Mouse (Mus musculus) left cerebral cortex, adult 11 months (tissue): Measurements from ENCODE around the gene 1700018B08Rik.
A peak's percentile ranks its signal among the peaks of the same experiment; 100 is the strongest.

Source experiments
- DNase-seq: peaks from one replicate; pipeline ENCODE4 v3.0.0; 2022; ENCODE audit warnings: low spot score

1700018B08Rik gene

DNA sequence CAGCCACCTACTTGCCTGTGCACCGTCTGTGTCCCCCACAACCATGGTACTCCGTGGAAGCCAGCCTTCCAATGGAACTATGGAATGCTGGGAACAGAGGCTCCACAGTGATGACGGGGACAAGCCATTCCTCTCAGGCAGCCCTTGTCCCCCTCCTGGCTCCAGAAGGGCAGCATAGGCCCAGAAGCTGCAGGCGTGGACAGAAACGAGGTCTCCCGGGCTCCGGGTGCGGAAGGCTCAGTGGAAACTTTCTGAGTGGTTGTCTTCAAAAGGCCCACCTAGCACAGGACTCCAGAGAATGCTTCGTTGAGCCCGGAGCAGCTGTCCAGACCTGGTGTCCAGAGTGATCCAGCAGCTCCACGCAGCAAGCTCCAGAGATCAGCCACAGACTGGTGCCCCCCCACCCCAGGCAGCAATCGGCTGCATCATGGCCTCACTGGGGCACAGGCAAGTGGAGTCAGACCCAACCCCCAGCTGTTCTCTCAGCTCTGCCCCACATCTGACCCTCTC is at the start of gene 1700018B08Rik:
TSS of gene 1700018B08Rik (minus strand) at position 45 of the 510 bp plus-strand sequence.
- no peak for DNase-seq

DNA sequence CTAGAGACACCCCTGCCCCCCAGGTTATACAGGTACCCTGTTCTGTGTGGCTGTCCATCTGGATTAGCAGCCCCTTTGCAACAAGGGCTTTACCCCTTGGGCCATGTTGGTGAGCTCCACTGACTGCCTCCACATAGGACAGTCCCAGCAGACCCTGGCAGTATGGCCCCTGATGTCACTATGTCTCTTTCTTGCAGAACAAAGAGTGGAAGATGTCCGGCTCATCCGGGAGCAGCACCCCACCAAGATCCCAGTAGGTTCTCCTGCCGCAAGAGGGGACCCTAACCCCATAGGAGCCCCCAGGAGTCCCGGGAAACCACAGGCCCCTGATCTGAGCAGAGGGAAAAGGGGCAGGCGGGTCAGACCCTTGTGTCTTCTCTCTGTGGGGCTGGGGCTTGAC is 49.2 kb upstream of the 1700018B08Rik start:
- DNase-seq = no peak

DNA sequence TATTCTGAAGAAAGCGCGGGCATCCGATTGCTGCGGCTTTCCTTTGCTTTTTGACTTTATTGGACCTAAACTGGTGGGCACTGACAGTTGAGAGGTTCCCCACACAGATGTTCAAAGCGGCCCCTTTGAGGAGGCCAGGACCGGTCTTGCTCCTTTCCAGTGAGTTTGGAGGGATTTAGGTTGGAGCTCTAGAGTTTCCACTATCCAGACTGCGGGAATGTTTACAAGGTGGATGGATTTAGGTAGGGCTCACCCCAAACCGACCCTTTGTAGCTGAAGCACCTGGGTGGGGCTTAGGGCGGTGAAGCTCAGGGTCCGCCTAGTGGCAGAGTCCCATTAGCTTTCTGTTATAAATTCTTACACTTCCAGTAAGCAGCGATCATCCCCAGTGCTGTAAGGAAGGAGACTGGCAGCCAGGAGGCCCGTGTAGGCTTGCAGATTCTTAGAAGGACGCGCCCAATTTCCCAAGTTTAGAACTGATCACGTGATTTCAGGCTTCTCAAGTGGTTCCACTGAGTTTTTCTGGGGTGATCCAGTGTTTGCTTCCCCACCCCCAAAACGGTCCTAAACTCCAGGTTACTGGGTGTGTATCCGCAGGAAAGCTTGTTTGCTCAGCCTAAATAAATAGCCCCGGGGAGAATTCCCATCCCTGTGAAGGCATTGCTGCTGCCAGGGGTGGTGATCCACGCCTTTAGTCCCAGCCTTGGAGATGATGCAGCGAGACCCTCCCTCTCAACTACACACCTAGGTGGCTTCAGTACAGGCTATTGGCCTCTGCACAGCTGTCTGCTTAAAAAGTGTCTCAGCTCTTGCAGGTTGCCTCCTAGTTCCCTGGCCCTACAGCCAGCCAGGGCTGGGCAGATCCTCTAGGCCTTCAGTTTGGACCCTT is 47.3 kb upstream of the 1700018B08Rik start:
- no peak for DNase-seq

DNA sequence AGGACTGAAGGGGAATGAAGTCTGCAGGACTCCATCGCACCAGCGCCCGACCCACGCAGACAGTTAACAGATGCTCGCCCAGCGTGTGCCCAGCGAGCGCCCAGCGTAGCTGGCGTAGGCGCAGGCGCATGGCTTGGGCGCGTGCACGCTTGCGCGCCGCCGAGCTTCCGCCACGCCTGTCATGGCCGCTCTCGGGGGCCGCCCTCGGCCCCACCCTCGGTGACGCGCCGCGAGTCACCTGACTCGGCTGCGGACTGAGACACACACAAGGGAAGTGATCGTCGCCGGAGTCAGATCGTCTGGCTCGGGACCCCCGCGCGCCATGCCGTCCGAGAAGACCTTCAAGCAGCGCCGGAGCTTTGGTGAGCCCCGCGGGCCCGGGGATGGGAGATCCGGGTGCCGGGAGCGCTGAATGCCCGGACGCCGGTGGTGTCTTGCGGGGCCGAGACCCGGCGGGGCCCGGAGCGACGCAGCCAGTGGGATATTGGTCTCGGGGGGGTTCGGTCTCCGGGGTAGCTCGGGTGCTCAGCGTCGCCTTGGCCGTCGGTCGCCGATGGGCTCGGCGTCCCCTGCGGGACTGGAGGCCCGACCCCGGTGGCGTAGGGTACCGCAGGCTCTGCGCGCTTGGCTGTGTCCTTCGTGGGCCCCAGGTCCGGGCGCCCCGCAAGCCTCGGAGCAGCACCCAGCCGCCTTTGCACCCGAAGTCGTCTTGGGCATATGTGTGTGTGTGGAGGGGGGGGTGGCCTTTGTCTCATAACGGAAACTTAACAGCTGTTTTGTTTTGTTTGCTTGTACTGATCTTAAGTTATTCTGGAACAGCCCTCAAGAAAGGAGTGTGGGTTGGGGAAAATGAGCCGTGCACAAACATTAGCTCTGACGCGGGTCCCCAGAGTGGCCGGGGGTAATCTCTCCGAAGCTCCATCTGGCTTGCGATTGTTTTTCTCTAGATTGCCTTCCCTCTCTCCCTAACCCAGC is 46.4 kb upstream of the 1700018B08Rik start, which contains the start of gene Map1lc3b:
TSS of gene Map1lc3b (plus strand) at position 159 of the 975 bp plus-strand sequence.
- DNase-seq = peak; percentile 95

DNA sequence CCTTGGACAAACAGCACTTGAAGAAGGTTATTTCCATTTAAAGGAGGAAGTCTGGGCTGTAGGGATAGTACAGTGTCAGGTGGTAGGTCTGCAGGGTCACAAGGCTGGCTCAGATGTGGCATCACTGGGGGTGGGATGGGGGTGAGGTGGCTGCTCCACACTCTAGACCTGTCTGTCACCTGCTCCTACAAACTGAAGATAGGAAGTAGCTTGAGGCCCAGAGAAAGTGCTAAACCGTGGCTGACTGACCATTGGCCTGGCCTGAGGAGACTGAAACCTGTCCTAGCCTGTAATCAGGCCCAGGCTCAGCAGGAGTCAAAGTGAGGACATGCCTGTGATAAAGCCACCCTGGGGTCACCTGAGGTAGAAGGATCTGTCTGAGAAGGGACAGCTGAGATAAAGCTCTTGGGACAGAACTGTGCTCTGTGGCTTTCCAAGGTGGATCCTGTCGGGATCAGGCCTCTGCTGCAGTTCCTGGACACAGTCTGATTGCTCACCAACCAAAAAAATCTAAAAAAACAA is 45.1 kb upstream of the 1700018B08Rik start:
- DNase-seq = no peak

DNA sequence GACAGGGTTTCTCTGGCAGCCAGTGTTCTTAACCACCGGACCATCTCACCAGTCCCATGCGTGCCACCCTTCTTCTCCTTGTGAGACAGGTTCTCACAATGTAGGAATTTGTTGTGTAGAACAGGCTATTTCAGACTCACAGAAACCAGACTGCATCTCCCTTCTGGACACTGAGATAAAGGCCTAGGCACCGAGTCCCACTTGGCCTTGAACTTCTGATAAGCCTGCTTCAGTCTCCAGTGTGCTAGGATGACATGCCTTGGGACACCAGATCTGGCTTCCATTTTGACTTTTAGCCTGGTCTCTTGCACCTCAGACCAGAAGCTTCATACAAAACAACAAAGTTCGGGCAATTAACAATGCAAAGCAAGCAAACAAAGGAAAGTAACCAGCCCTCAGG is 44.6 kb upstream of the 1700018B08Rik start:
- no peak for DNase-seq

DNA sequence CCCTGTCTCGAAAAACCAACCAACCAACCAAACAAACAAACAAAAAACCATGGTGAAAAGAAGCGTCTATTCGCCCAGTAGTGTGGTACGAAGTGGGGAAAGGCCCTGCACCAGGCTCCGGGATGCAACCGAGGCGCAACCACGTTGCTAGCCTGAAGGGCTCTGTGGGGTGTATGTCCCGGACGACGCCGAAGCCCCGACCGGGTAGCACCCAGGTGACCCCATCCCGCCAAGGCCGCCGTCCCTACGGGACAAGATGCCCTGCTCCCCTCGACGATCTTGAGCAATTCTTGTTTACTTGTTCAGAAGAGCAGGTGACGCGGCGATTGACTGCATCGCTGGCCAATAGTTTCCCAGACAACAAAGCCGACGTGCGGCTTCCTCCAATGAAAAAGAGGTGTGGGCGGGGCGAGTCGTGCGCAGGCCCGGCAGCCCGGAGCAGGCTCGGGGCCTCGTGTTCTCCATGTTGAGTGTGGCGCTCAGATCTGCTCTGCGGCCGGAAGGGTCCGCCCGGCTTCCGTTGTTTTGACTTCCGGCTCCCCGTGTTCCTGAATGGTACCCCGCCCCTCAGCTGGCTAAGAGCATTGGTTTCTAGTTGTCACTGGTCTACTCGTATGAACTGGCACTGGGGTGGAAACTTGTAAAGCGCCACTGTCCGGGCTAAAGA is 41.2 kb upstream of the 1700018B08Rik start:
- DNase-seq = peak; percentile 100

DNA sequence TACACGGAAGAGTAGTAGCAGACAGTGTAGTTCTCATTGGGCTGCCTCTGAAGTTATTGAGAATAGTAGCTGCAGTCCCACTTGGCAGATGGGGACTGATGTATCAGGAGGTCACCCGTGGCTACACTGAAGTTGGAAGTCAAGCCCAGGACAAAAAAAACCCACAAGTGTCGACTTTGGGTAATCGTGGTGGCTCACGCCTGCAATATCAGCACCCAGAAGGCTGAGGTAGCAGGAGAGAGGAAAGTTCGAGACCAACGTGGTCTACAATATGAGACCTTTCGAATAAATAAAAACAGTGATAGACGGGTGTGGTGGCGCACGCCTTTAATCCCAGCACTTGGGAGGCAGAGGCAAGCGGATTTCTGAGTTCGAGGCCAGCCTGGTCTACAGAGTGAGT is 40.6 kb upstream of the 1700018B08Rik start:
- DNase-seq = no peak

DNA sequence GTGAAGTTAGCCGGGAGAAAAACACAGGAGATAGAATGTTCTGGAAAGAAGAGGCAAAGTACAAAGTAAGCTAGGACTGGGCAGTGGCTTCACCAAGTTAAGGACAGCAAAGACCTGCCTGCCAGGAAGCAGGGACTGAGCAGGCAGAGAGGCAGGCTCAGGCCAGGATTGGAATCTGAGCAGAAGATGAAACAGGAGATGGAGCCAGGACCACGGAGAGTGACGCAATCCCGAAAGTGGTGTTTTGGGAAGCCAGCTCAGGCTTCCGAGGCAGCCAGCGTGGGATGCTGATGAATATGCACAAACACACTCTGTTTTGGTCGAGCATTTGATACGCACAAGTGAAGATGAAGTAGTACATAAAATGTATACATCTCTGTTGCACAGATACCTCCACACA is 39.5 kb upstream of the 1700018B08Rik start:
- no peak for DNase-seq

DNA sequence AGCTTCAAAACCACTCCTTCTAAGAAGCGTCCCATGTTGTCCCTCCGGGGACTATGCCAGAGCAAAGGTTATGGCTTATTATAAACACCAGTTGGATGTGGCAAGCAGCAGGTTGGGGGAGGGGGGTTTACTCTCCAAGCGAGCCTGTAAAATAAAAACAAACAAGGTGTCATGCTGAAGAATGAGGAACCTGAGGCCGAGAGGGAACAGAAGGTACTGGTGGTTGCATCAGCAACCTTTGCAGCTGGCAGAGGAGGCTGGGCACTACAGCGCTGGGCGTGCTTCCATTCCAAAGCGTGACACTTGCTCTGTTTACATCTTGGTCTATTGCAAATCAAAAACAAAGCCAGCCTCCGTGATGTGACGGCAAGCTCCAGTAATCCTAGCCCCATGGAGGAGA is 36.3 kb upstream of the 1700018B08Rik start:
- no peak for DNase-seq

DNA sequence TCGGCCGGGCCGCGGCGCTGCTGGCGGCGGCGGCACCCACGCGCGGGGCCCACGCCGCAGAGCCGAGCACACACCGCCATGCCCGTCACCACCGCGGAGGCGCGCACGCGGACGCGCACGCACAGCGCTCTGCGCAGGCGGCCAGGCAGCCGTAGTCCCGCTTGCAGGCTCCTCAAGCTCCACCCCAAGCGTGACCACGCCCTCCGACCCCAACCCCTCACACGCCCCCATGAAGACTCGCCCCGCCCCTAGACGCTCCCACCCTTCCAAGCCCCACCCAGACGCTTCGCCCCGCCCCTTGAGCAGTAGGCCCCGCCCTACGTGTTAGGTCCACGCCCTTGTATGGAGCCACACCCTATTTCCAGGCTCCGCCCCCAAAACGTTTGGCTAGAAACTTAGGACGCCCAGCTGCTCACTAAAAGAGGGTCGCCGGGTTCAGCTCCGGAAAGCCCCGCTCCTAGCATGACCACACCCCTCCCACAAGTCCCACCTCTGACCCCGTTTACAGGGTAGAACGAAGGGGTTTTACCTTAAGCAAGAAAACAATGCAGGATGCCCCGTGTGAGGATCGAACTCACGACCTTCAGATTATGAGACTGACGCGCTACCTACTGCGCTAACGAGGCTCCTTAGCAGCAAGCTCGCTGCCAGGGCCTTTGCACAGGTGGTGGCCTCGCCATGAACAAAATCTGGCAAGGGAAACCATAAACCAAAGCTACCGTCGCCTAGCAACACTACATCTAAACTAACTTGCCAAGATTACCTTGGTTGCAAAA is 34.7 kb upstream of the 1700018B08Rik start, which contains the start of gene Fbxo31:
TSS of gene Fbxo31 (minus strand) at position 131 of the 776 bp plus-strand sequence.
- peak; percentile 86 for DNase-seq

DNA sequence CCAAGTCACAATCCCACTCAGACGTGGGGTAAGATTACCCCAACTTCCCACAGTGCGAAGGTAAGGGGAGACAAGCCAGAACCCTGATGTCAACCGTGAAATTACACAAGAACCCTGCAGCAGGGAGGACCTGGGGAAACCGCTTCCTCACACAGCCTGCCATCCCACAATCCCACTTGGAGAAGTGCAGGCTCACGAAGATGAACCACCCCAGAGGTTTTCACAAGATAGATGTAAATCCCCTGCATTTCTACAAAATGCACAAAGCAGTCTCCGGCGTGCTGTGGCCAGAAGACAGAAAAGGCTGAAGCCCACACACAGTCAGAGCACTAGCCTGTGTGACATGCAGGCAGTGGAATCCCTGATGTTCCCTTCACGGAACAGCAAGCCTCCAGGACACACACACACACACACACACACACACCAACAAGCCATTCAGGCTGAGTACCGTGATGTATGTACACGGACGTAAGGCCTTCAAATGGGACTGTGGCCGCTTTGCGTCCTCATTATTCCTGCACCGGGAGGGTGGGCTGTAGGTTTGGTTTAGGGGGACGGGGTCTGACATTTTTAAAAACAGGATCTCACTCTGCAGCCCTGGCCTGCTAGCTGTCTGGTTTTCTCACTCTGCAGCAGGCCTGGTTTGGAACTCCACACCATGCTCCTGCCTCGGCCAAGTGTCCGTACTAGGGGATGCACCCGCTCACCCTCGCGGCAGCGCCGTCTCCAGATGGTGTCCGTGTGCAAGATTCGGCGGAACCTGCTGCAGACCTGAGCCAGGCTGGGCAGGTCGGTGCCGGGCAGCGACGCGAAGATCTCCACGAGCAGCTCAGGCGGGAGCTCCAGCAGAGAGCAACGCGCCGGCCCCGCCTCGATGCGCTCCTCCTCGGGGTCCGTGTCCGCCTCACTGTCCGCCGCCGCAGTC is 33.9 kb upstream of the 1700018B08Rik start:
- no peak for DNase-seq

DNA sequence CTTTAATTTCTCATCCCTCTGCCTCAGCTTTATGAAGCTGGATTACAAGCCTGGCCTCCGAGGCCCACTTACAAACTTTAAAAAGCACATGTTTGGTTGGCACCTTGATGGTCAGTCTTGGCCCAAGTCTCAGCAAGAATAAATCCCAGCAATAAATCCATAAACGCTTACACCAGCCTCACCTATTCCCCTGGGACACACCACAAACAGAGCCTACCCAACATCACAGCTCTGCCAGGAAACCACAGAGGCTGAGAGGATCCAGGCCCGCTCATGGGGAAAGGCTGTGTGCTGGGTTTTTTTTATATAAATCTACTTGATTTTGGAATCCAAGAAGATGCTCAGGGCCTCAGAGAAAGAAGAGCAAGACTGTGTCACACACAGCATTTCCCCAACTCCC is 31.5 kb upstream of the 1700018B08Rik start:
- no peak for DNase-seq

DNA sequence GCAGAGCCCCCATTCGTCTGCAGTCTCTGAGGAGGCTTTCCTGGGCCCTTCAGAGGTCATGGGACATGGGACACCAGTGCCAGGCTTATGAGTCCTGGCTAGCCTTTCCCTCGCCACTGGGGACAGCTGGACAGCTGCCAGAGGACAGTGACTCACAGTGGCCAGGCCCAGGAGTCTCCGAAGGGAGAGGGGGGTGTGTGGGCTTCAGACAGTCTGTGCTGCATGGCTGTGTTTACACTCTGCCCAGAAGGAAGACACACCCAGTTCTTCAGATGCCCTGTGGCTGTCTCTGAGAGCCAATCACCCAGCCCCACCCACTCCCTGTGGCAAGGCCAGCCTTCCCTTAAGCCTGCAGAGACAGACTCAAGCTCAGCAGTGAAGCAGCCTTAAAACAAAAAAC is 29.2 kb upstream of the 1700018B08Rik start:
- DNase-seq = no peak

DNA sequence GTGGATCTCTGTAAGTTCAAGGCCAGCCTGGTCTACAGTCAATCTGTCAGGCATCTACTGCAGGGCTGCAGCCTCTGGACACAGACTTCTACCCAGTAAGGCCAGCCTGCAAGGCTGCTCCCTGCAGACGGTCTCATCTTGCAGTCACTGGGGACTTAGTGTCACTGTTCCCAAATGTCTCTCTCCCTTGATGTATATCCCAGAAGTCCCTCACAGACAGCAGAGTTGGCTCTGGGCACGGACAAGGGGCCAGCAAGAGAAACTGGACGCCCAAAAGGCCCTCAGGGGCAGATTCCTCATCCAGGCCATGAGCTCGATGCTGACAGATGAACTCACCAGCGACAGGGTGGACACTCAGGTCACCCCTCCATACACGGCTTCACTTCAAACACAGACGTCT is 28.0 kb upstream of the 1700018B08Rik start:
- no peak for DNase-seq

DNA sequence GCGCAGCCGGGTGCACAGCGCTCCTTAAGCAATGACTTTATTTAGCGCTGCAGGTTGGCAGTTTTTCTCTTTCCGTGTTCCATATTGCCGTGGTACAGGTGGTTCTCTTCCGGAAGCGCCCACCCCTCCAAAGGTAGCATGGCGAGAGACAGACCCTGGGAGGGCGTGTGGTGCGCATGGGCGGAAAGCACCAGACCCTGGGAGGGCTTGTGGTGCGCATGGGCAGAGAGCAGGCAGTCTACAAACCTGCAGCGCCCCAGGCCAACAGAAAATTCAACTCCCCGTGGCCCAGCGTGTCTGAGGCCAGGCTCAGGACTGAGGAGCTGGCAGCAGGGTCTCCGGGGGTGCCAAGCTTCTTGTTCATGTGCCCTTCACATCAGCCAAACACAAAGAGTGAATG is 26.7 kb upstream of the 1700018B08Rik start:
- no peak for DNase-seq

DNA sequence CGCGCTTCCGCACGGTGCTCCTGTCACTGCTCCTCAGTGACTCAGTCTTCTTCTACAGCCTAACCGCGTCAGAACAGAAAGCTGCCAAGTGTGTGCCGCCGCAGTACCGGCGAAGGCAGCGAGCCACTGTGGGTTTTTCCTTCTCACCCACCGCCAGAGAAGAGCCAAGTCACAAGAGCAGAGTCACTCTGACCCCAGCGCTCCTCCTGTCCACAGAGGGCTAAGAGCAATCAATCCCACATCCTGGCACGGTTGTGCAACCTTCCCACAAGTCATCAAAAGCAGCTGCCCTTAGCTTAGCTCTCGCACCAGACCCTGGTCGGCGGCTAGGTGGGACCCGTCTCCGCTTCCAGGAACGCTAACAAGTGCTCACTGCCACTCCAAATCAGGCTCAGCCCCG is 26.2 kb upstream of the 1700018B08Rik start:
- DNase-seq = no peak

DNA sequence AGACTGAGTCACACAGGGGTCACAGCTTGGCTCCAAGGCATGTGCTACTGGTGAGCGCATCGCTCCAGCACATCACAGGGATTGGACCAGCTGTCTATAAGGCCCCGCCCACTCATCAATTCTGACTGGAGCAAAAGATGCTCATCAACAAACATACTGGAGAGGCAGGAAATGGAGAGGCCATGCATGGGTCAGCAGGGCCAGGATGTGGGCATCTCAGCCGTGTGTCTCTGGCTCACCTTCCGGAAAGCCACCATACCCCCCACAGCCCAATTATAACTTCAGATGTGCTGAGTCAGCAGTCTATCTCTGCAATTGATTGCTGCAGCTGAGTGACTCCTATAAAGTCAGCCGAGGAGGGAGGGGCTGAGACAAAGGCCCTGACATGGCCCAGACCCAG is 24.2 kb upstream of the 1700018B08Rik start:
- no peak for DNase-seq

DNA sequence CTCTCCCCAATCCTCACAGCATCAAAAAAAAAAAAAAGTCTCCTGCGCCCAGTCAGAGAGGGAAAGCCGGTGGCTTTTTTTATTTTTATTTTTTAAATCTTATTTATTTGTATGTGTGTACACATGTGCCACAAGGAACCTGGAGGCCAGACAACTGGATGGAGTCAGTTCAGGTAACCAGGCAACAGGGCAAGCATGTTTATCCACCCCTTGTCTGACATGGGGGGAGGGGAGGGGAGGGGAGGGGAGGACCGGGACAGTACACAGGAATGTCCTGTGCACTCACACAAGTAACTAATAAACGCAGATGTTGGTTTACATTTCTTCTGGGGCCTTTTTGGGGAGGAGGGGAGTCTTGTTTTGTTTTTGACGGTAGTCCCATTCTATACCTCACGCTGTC is 19.6 kb upstream of the 1700018B08Rik start:
- DNase-seq = no peak

DNA sequence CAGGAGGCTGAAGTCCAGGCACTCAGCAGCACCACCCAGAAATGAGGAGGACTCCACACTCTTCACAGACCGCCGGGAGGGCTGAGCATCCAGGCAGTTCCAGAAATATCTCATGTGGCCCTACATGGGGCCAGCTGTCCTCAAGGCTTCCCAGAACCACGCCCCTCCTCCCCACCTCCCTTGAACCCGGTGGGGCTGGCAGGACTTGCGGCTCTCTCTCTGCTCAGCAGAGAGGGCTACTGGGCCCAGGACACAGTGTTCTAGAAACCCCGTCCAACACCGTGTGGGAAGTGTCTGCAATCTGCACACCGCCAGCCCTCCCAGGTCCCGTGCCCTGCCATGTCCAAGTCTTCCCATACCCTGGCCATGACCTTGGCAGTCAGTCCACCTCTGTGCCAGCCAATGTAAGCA is 18.8 kb upstream of the 1700018B08Rik start:
- no peak for DNase-seq
